Mouse (Mus musculus) kidney, adult 2 months (tissue): ENCODE measurements around the gene Coq2.

ENCODE experiments used
- CTCF ChIP-seq: fragments of 200-500 bp; conservative IDR thresholded peaks from 2 replicates; pipeline ENCODE4 v1.5.1; 2011; ENCODE audit warnings: low read depth, mild to moderate bottlenecking, control low read depth, low read length, moderate library complexity, mixed read lengths; ENCODE audit not compliant: insufficient read depth, insufficient read length
- POLR2A ChIP-seq: fragments of 200-500 bp; IDR thresholded peaks from one replicate; pipeline ENCODE4 v1.6.1; 2011; ENCODE audit warnings: low read depth, low read length, control low read depth

DNA sequence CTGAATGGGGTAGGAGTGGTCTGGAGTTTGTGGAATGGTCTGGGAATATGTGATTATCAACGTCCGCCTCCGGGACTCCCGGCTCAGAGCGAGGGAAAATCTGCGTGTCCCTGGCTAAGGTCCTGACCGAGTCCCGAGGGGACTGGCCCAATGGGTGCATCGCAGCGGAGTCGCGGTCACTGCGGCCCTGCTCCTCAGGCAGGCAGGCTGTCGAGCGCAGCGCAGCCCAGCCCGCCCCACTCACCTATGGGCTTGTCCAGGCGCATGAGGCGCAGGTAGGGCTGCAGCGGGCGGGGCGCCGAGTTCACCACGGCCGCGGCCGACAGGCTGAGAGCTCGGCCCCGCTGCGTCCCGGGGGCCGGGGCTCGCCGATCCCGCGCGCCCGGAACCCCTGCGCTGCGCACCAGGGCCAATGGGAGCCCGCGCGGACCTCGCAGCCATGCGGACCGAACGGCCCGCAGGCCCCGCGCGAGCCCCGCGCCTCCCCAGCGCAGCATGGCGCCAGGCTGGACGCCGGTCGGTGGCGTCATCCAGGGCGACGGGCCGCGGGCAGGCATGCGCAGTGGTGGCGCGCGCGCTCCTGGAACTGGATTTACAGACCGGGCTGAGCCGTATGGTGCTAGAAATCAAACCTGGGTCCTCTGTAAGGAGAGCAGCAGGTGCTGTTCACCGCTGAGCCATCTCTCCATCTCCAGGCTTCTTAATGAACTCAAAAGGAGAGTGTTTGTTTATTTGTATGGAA lies 1.0 kb downstream of the Coq2 start:
- TF ChIP-seq POLR2A: no peak
- TF ChIP-seq CTCF: no peak
